Comparison of ENCODE assay signal across 10 mouse cellular contexts in the genomic region with DNA sequence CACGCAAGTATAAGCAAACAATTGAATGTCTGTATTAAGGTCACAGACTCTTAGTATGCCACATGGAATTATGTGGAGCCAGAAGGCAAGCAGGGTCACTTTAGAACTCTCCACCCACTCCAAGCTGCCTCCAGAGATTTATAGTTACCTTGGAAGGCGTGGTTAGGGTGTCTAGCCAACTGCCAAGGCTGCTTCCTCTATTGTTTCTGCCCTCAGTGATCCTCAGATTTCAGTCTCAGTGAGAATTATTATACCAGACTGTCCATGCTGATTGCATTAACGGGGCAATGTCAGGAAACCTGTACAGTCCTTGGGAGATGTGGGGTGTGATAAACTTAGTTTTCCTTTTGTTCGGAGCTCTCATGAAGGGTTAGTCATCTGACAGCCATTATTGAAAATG.
DNase-seq lines count a peak whose midpoint lies in the region; ATAC-seq and TF ChIP-seq lines count a peak whose summit lies in the region.
"Had no signal": no experiment of that assay in that cellular context is flagged by ENCODE, and none has a peak within 500 bp of the region (broad histone marks: within the 10 kb centered on the region; RNA-seq: fewer than 3 reads in every experiment).

No protein-coding gene starts in this region.

- no peak for TF ChIP-seq CTCF in ES-Bruce4 (IDR thresholded peaks at IDR 0.05; ENCODE audit: low read depth, low read length)

- no peak overlapping the region for H3K4me3 ChIP-seq in ES-Bruce4 (ENCODE audit: low read depth, low read length)
- H3K4me3 ChIP-seq in heart, embryonic 10.5 days, result no peak overlapping the region
- H3K4me3 ChIP-seq in kidney, embryonic 15.5 days (replicated peaks), result no peak overlapping the region
- no peak overlapping the region for H3K4me3 ChIP-seq in hindbrain, embryonic 10.5 days
- H3K4me3 ChIP-seq: myocyte had no signal

- H3K27me3 ChIP-seq in ES-Bruce4 (ENCODE audit: control insufficient read depth, insufficient read depth, low read length, poor library complexity, severe bottlenecking), result no peaks in the 10 kb centered on the region
- no peaks in the 10 kb centered on the region for H3K27me3 ChIP-seq in heart, embryonic 10.5 days (ENCODE audit: insufficient read depth, poor library complexity, severe bottlenecking)
- H3K27me3 ChIP-seq in kidney, embryonic 15.5 days, result no peaks in the 10 kb centered on the region
- no peaks in the 10 kb centered on the region for H3K27me3 ChIP-seq in hindbrain, embryonic 10.5 days (ENCODE audit: insufficient read depth, poor library complexity, severe bottlenecking)

- H3K4me2 ChIP-seq in kidney, embryonic 15.5 days, result no peak overlapping the region

- 70% methylated on average over 4 of the region's 4 CpGs for WGBS in heart, embryonic 10.5 days
- WGBS in kidney, embryonic 15.5 days, result 28% methylated on average over 4 of the region's 4 CpGs
- WGBS in hindbrain, embryonic 10.5 days, result 80% methylated on average over 4 of the region's 4 CpGs

- no peak for TF ChIP-seq EP300 in ES-Bruce4 (IDR thresholded peaks at IDR 0.05; ENCODE audit: insufficient read depth, low read depth, low read length)

- H3K27ac ChIP-seq in ES-Bruce4 (ENCODE audit: insufficient read depth, low read length), result peak overlapping the region; percentile 97
- H3K27ac ChIP-seq in heart, embryonic 10.5 days, result no peak overlapping the region
- H3K27ac ChIP-seq in kidney, embryonic 15.5 days, result peak overlapping the region; percentile 75
- H3K27ac ChIP-seq in hindbrain, embryonic 10.5 days, result no peak overlapping the region

- DNase-seq in 416B (ENCODE audit: low read depth), result peak; percentile 89
- DNase-seq in heart, embryonic 10.5 days (ENCODE audit: low spot score), result peak; percentile 13
- DNase-seq in cerebellum, postnatal 10 days, result no peak
- DNase-seq in hindbrain, embryonic 10.5 days (ENCODE audit: low spot score), result no peak
- no peak for DNase-seq in gastrocnemius, adult 8-10 months (ENCODE audit: low spot score in 2 of 2)
- DNase-seq: cerebellum, adult 18-20 months; thymus, postnatal 25 days had no signal

- peaks cover 9% of the 10 kb centered on the region for H3K4me1 ChIP-seq in ES-Bruce4 (ENCODE audit: control insufficient read depth, insufficient read depth, low read length)
- H3K4me1 ChIP-seq in heart, embryonic 10.5 days, result peaks cover 14% of the 10 kb centered on the region
- H3K4me1 ChIP-seq in kidney, embryonic 15.5 days, result peaks cover 30% of the 10 kb centered on the region
- peaks cover 28% of the 10 kb centered on the region for H3K4me1 ChIP-seq in hindbrain, embryonic 10.5 days (replicated peaks)

- TF ChIP-seq POLR2A in ES-Bruce4 (IDR thresholded peaks at IDR 0.05; ENCODE audit: insufficient read depth, low read length), result no peak

- H3K9me3 ChIP-seq in ES-Bruce4 (replicated peaks; ENCODE audit: control insufficient read depth, insufficient read depth, low read length, poor library complexity, severe bottlenecking), result no peaks in the 10 kb centered on the region
- no peaks in the 10 kb centered on the region for H3K9me3 ChIP-seq in heart, embryonic 10.5 days
- H3K9me3 ChIP-seq in kidney, embryonic 15.5 days (replicated peaks), result no peaks in the 10 kb centered on the region
- H3K9me3 ChIP-seq in hindbrain, embryonic 10.5 days, result no peaks in the 10 kb centered on the region

- ATAC-seq in kidney, embryonic 15.5 days (replicated peaks; ENCODE audit: low FRiP score), result peak; percentile 47

- H3K9ac ChIP-seq in ES-Bruce4 (ENCODE audit: low read depth, poor library complexity, severe bottlenecking), result no peak overlapping the region
- H3K9ac ChIP-seq in kidney, embryonic 15.5 days, result no peak overlapping the region

- H3K36me3 ChIP-seq in ES-Bruce4 (ENCODE audit: control insufficient read depth, insufficient read depth, low read length, poor library complexity, severe bottlenecking), result no peaks in the 10 kb centered on the region
- no peaks in the 10 kb centered on the region for H3K36me3 ChIP-seq in heart, embryonic 10.5 days
- no peaks in the 10 kb centered on the region for H3K36me3 ChIP-seq in kidney, embryonic 15.5 days
- no peaks in the 10 kb centered on the region for H3K36me3 ChIP-seq in hindbrain, embryonic 10.5 days

Comparison
In these comparisons a context has a peak if more than half of its experiments do, and no peak if none do; other contexts are left out.
1. DNase-seq: peak in 416B (single experiment) and heart, embryonic 10.5 days (single experiment); none in cerebellum, postnatal 10 days (0 of 2), hindbrain, embryonic 10.5 days (single experiment) and gastrocnemius, adult 8-10 months (0 of 2).
2. H3K27ac ChIP-seq: peak in ES-Bruce4 (single experiment) and kidney, embryonic 15.5 days (single experiment); none in heart, embryonic 10.5 days (single experiment) and hindbrain, embryonic 10.5 days (single experiment).